Mouse (Mus musculus): Measurements from ENCODE around the gene E2f8.

DNA sequence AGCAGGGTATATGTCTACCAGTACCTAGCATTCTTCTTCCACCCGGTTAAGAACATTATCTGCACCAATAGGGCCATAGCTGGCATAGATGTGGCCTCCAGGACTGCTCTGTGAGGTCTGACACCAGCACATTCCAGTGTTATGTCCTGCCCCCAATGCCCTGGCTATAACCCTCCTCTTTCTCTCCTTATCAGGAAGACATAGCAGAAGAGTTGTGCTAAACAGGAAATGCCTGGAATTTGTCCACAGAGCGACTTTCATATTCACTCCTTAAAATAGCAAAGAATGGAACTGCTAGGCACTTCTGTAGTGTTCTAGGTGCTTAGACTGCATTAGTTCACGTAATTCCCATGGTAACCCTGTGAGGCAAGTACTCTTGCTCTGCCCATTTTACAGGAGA, 43.8 kb upstream of the E2f8 start:
- peak; percentile 57 for TF ChIP-seq EP300 (IDR thresholded peaks at IDR 0.05; ENCODE audit: low read depth)
- TF ChIP-seq CTCF (IDR thresholded peaks at IDR 0.05; ENCODE audit: low read depth) = no peak
